Mouse (Mus musculus): ENCODE results near the gene Mpped2. TPM values are rescaled to one million over a fixed set of nuclear protein-coding genes. Genes with fewer than 3 reads are reported as not detected.

Gene Mpped2
- polyA plus RNA-seq, 1 experiment from 2014 or later: 199 TPM

GRCm38 (mm10) chr2:106849389-106849788, 156.3 kb downstream of the Mpped2 start:
- Histone ChIP-seq H3K9ac (replicated peaks; ENCODE audit: low read depth, low read length) (no peak overlapping the region), H3K36me3 (ENCODE audit: control insufficient read depth, insufficient read depth) (no peaks in the 10 kb centered on the region), H3K4me2 (ENCODE audit: low read length) (no peak overlapping the region), H3K4me3 (replicated peaks; ENCODE audit: low read length) (no peak overlapping the region), H3K9me3 (ENCODE audit: control insufficient read depth, low read length) (no peaks in the 10 kb centered on the region), H3K27ac (ENCODE audit: low read length) (0 out of 2 replicates have a peak overlapping the region, but pooled peaks have one; percentile 30), H3K27me3 (replicated peaks; ENCODE audit: control insufficient read depth, insufficient read depth, low read length) (no peaks in the 10 kb centered on the region), H3K4me1 (replicated peaks; ENCODE audit: control insufficient read depth, insufficient read depth, low read length) (peaks cover 17% of the 10 kb centered on the region)
- WGBS: 25% methylated on average over 9 of the region's 9 CpGs
- peak; percentile 74 for ATAC-seq

GRCm38 (mm10) chr2:106851515-106851914, 158.4 kb downstream of the Mpped2 start:
- no peak overlapping the region for H3K4me2 ChIP-seq (ENCODE audit: low read length)
- H3K27me3 ChIP-seq (replicated peaks; ENCODE audit: control insufficient read depth, insufficient read depth, low read length): no peaks in the 10 kb centered on the region
- peaks cover 27% of the 10 kb centered on the region for H3K4me1 ChIP-seq (replicated peaks; ENCODE audit: control insufficient read depth, insufficient read depth, low read length)
- no peak for ATAC-seq
- H3K27ac ChIP-seq (ENCODE audit: low read length): no peak overlapping the region
- 85% methylated on average over 8 of the region's 8 CpGs for WGBS
- no peak overlapping the region for H3K9ac ChIP-seq (replicated peaks; ENCODE audit: low read depth, low read length)
- no peak overlapping the region for H3K4me3 ChIP-seq (replicated peaks; ENCODE audit: low read length)
- no peaks in the 10 kb centered on the region for H3K36me3 ChIP-seq (ENCODE audit: control insufficient read depth, insufficient read depth)
- no peaks in the 10 kb centered on the region for H3K9me3 ChIP-seq (ENCODE audit: control insufficient read depth, low read length)

DNA sequence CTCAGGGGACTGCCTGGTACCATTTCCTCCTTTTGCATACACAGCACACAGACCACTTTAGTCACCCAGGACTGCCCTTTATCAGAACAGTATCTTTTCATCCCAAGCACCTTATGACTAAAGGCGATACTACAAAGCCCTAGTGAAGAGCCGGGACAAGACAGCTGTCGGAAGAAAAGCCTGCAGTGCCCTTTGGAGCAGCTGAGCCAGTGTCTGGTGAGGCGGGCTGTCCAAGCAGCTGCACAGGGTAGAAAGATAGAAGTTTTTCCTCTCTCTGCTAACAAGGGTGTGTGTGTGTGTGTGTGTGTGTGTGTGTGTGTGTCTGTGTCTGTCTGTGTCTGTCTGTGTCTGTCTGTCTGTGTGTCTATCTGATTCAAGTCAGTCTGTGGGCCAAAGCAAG, 161.1 kb downstream of the Mpped2 start:
- Histone ChIP-seq H3K4me1 (replicated peaks; ENCODE audit: control insufficient read depth, insufficient read depth, low read length) (peaks cover 38% of the 10 kb centered on the region), H3K4me3 (replicated peaks; ENCODE audit: low read length) (no peak overlapping the region), H3K27me3 (replicated peaks; ENCODE audit: control insufficient read depth, insufficient read depth, low read length) (no peaks in the 10 kb centered on the region)

DNA sequence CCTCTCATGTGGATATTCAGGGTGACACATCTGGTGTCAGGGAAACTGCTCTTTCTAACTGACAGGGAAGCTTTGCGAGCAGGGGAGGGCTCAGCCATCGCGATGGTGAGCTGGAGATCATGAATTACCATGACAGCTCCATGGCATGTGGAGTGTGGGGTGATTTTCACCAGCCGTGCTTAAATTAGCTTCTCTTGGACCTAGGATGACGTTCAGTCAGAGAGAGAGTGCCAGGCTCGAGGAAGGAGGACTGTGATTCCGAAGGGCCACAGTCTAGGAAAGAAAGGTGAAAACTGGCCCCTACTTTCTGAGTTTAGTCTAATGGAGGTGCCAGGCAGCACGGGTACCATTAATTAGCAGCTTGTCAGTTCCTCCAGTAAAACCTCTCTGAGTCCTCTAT, 161.7 kb downstream of the Mpped2 start:
- no peaks in the 10 kb centered on the region for H3K36me3 ChIP-seq (ENCODE audit: control insufficient read depth, insufficient read depth)
- no peak overlapping the region for H3K4me2 ChIP-seq (ENCODE audit: low read length)
- H3K9ac ChIP-seq (replicated peaks; ENCODE audit: low read depth, low read length): no peak overlapping the region
- peak overlapping the region; percentile 21; the same call in 1 of the 2 replicates for H3K27ac ChIP-seq (ENCODE audit: low read length)
- no peak overlapping the region for H3K4me3 ChIP-seq (replicated peaks; ENCODE audit: low read length)
- H3K9me3 ChIP-seq (ENCODE audit: control insufficient read depth, low read length): no peaks in the 10 kb centered on the region
- no peaks in the 10 kb centered on the region for H3K27me3 ChIP-seq (replicated peaks; ENCODE audit: control insufficient read depth, insufficient read depth, low read length)
- 14% methylated on average over 8 of the region's 8 CpGs for WGBS
- peaks cover 38% of the 10 kb centered on the region for H3K4me1 ChIP-seq (replicated peaks; ENCODE audit: control insufficient read depth, insufficient read depth, low read length)
- peak; percentile 42; the same call in 1 of the 2 replicates for ATAC-seq

More for the DNA sequence above, 161.1 kb downstream of the Mpped2 start:
- H3K36me3 ChIP-seq (ENCODE audit: control insufficient read depth, insufficient read depth): no peaks in the 10 kb centered on the region
- H3K27ac ChIP-seq (ENCODE audit: low read length): no peak overlapping the region
- H3K9me3 ChIP-seq (ENCODE audit: control insufficient read depth, low read length): no peaks in the 10 kb centered on the region
- no peak overlapping the region for H3K4me2 ChIP-seq (ENCODE audit: low read length)
- H3K9ac ChIP-seq (replicated peaks; ENCODE audit: low read depth, low read length): no peak overlapping the region; the same call in 1 of the 2 replicates
- WGBS: 45% methylated on average over 4 of the region's 4 CpGs
- ATAC-seq: no peak

DNA sequence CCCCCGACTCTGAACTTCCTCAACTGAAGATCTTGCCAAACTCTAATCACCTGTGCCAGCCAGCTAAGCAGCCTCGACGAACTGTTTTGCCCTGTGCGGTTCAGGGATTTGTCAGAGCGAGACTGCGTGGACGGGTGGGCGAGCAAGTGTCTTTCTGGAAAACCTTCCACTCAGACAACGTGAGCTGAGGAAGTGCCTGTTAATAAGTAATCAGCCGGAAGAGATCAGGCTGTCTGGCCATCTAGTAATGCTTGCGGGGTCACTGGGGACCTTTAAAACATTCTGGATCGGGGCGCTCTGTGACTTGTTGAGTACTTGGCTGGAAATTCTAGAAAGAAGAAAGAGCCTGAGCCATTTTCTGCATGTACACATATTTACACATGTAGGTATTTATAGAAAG, 162.1 kb downstream of the Mpped2 start:
- H3K4me3 ChIP-seq (replicated peaks; ENCODE audit: low read length): no peak overlapping the region
- peak; percentile 36; the same call in 1 of the 2 replicates for ATAC-seq
- H3K36me3 ChIP-seq (ENCODE audit: control insufficient read depth, insufficient read depth): no peaks in the 10 kb centered on the region
- H3K9me3 ChIP-seq (ENCODE audit: control insufficient read depth, low read length): no peaks in the 10 kb centered on the region
- no peak overlapping the region for H3K9ac ChIP-seq (replicated peaks; ENCODE audit: low read depth, low read length)
- 22% methylated on average over 13 of the region's 13 CpGs for WGBS
- H3K4me2 ChIP-seq (ENCODE audit: low read length): no peak overlapping the region
- H3K27ac ChIP-seq (ENCODE audit: low read length): no peak overlapping the region
- peaks cover 38% of the 10 kb centered on the region for H3K4me1 ChIP-seq (replicated peaks; ENCODE audit: control insufficient read depth, insufficient read depth, low read length)
- H3K27me3 ChIP-seq (replicated peaks; ENCODE audit: control insufficient read depth, insufficient read depth, low read length): no peaks in the 10 kb centered on the region

DNA sequence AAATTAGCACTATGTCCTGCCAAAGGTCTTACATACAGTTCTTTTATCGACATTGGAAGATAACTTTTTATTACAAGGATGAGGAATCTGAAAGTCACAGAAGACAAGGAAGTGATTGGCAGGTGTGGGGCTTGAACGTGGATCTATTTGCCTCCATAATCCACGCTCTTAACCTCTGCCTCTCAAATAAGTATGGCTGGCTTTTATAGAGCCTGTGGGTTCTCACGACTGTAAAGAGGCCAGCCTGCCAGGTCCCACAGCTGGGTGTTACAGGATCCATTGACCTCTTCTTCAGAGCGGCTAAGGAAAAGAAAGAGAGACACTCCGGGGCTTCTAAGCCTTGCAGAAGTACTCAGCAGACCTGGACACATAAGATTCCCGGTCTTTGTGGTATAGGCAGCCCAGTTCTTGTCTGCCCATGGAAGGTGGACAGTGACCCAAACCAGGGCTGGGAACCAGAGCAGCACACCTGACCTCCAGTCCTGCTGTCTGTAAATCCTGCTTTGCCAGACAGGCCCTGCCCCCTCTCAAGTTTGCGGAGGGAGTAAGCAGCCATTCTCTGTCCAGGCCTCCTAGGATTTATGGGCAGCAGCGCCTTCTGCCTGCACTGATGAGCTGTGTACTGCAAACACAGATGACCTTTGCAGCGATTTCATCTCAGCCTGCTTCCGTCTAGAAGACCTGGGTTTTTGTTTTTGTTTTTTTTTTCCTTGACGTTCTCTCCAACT, 162.7 kb downstream of the Mpped2 start:
- H3K27ac ChIP-seq (ENCODE audit: low read length): no peak overlapping the region
- H3K36me3 ChIP-seq (ENCODE audit: control insufficient read depth, insufficient read depth): no peaks in the 10 kb centered on the region
- no peaks in the 10 kb centered on the region for H3K27me3 ChIP-seq (replicated peaks; ENCODE audit: control insufficient read depth, insufficient read depth, low read length)
- H3K9ac ChIP-seq (replicated peaks; ENCODE audit: low read depth, low read length): no peak overlapping the region
- H3K4me1 ChIP-seq (replicated peaks; ENCODE audit: control insufficient read depth, insufficient read depth, low read length): peaks cover 42% of the 10 kb centered on the region
- no peak overlapping the region for H3K4me2 ChIP-seq (ENCODE audit: low read length)
- H3K9me3 ChIP-seq (ENCODE audit: control insufficient read depth, low read length): no peaks in the 10 kb centered on the region
- H3K4me3 ChIP-seq (replicated peaks; ENCODE audit: low read length): no peak overlapping the region
- 23% methylated on average over 12 of the region's 12 CpGs for WGBS
- ATAC-seq: no peak

- WGBS: 11% methylated on average over 9 of the region's 9 CpGs
- Histone ChIP-seq H3K4me1 (replicated peaks; ENCODE audit: control insufficient read depth, insufficient read depth, low read length) (peaks cover 49% of the 10 kb centered on the region), H3K27me3 (replicated peaks; ENCODE audit: control insufficient read depth, insufficient read depth, low read length) (no peaks in the 10 kb centered on the region), H3K9ac (replicated peaks; ENCODE audit: low read depth, low read length) (no peak overlapping the region), H3K27ac (ENCODE audit: low read length) (no peak overlapping the region), H3K4me2 (ENCODE audit: low read length) (no peak overlapping the region), H3K36me3 (ENCODE audit: control insufficient read depth, insufficient read depth) (no peaks in the 10 kb centered on the region), H3K4me3 (replicated peaks; ENCODE audit: low read length) (no peak overlapping the region), H3K9me3 (ENCODE audit: control insufficient read depth, low read length) (no peaks in the 10 kb centered on the region)
- ATAC-seq: no peak
Measured at GRCm38 (mm10) chr2:106856361-106856961, 163.4 kb downstream of the Mpped2 start.

DNA sequence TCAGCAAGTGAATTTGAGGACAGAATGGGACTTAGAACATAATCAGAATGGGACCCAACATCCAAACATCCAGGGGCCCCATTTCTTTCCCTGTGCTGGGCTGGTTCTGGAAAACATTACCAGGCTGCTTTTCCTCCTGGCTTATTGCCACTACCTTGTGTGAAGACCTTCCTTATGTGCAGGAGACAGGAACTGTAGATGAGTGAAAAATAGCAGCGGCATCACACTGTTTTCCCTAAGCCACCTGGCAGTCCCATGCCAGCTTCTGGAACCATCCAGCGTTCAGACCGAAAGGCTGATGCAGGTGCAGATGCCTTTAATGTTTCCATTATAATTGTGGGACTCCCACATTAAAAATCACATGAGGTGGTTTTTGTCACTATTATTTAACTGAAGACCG, 164.2 kb downstream of the Mpped2 start:
- Histone ChIP-seq H3K4me2 (ENCODE audit: low read length) (no peak overlapping the region), H3K9me3 (ENCODE audit: control insufficient read depth, low read length) (no peaks in the 10 kb centered on the region), H3K27ac (ENCODE audit: low read length) (0 out of 2 replicates have a peak overlapping the region, but pooled peaks have one; percentile 1), H3K4me1 (replicated peaks; ENCODE audit: control insufficient read depth, insufficient read depth, low read length) (peaks cover 49% of the 10 kb centered on the region), H3K36me3 (ENCODE audit: control insufficient read depth, insufficient read depth) (no peaks in the 10 kb centered on the region), H3K9ac (replicated peaks; ENCODE audit: low read depth, low read length) (no peak overlapping the region), H3K4me3 (replicated peaks; ENCODE audit: low read length) (no peak overlapping the region), H3K27me3 (replicated peaks; ENCODE audit: control insufficient read depth, insufficient read depth, low read length) (no peaks in the 10 kb centered on the region)
- 60% methylated on average over 4 of the region's 4 CpGs for WGBS
- ATAC-seq: no peak

DNA sequence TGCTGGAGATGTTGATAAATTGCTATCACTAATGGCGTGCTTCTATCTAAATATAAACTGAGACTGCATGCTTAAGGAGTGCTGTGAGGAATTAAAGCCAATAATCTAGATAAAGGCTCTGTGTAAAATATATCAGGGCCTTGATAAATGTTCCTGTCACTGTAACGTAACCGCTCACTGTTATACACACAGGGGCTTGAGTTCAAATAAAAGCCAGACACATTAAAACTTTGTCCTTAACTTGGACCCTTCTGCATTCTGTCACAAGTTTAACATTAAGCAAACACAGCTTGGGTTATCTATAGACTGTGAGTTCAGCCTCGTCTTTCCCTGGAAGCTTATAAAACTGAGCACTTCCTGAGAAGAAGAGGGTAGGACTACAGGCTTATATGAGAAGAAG, 164.6 kb downstream of the Mpped2 start:
- 83% methylated on average over 4 of the region's 4 CpGs for WGBS
- H3K27me3 ChIP-seq (replicated peaks; ENCODE audit: control insufficient read depth, insufficient read depth, low read length): no peaks in the 10 kb centered on the region

More for the DNA sequence above, 164.6 kb downstream of the Mpped2 start:
- no peak overlapping the region for H3K4me2 ChIP-seq (ENCODE audit: low read length)
- ATAC-seq: no peak
- no peaks in the 10 kb centered on the region for H3K9me3 ChIP-seq (ENCODE audit: control insufficient read depth, low read length)
- no peak overlapping the region for H3K9ac ChIP-seq (replicated peaks; ENCODE audit: low read depth, low read length)
- no peak overlapping the region for H3K27ac ChIP-seq (ENCODE audit: low read length)
- no peak overlapping the region for H3K4me3 ChIP-seq (replicated peaks; ENCODE audit: low read length)
- peaks cover 49% of the 10 kb centered on the region for H3K4me1 ChIP-seq (replicated peaks; ENCODE audit: control insufficient read depth, insufficient read depth, low read length)
- H3K36me3 ChIP-seq (ENCODE audit: control insufficient read depth, insufficient read depth): no peaks in the 10 kb centered on the region

Data from forebrain, embryonic 16.5 days (tissue).